ENCODE assay signal across 25 mouse cellular contexts in the genomic region with DNA sequence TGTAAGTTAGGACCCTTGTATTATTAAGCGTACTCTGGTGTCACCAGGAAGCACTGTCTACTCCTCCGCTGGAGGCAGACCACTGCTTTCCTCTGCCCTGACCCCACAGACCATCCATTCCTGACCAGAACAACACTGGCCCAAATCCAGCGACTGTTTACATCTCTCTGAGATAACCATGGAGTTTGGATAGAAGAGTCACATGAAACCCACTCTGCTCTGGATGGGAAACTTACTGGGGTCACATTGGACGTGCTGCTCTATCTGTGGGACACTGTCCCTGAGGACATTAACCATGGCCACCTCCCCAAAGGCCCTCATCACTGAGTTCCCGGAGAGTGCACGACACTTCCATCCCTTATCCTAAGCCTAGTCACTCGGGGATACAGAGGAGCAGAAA. TPM values are rescaled to one million over a fixed set of nuclear protein-coding genes. Genes with fewer than 3 reads are reported as not detected.
"Had no signal": no experiment of that assay in that cellular context is flagged by ENCODE, and none has a peak within 500 bp of the region (broad histone marks: within the 10 kb centered on the region; RNA-seq: fewer than 3 reads in every experiment).

No protein-coding gene starts in this region.

- H3K4me2 ChIP-seq: limb, embryonic 12.5 days; limb, embryonic 15.5 days; liver, embryonic 15.5 days; midbrain, embryonic 12.5 days; midbrain, embryonic 15.5 days; neural tube, embryonic 12.5 days; neural tube, embryonic 15.5 days had no signal

- H3K4me1 ChIP-seq: limb, embryonic 12.5 days; midbrain, embryonic 15.5 days; neural tube, embryonic 12.5 days; neural tube, embryonic 15.5 days had no signal

- H3K9me3 ChIP-seq: limb, embryonic 12.5 days; limb, embryonic 15.5 days; liver, embryonic 15.5 days; midbrain, embryonic 12.5 days; midbrain, embryonic 15.5 days; neural tube, embryonic 12.5 days; neural tube, embryonic 15.5 days had no signal

- H3K27ac ChIP-seq: limb, embryonic 12.5 days; limb, embryonic 15.5 days; liver, embryonic 15.5 days; macrophage; midbrain, embryonic 12.5 days; midbrain, embryonic 15.5 days; neural tube, embryonic 12.5 days; neural tube, embryonic 15.5 days; stomach, postnatal 0 days had no signal

- H3K27me3 ChIP-seq: limb, embryonic 12.5 days; limb, embryonic 15.5 days; liver, embryonic 15.5 days; midbrain, embryonic 12.5 days; midbrain, embryonic 15.5 days; neural tube, embryonic 12.5 days; neural tube, embryonic 15.5 days had no signal

- ATAC-seq: intestine, embryonic 16.5 days; lung, postnatal 0 days; midbrain, embryonic 15.5 days had no signal

- H3K9ac ChIP-seq: limb, embryonic 12.5 days; limb, embryonic 15.5 days; liver, embryonic 15.5 days; midbrain, embryonic 12.5 days; midbrain, embryonic 15.5 days; neural tube, embryonic 12.5 days; neural tube, embryonic 15.5 days had no signal

- DNase-seq: kidney, adult 18-20 months; kidney, adult 9 months; kidney, postnatal 14 days; kidney, postnatal 4 days; left cerebral cortex, postnatal 4 days; right cerebral cortex, adult 18-20 months; right cerebral cortex, postnatal 14 days; right cerebral cortex, postnatal 4 days; thymus, adult 2 months; thymus, postnatal 14 days; thymus, postnatal 4 days had no signal

- H3K4me3 ChIP-seq: limb, embryonic 12.5 days; limb, embryonic 15.5 days; liver, embryonic 15.5 days; midbrain, embryonic 12.5 days; midbrain, embryonic 15.5 days; neural tube, embryonic 12.5 days; neural tube, embryonic 15.5 days had no signal

RNA-seq across cellular contexts. Expression of a gene that starts 2.2 kb away (rescaled TPM):
- polyA plus RNA-seq: limb, embryonic 12.5 days; macrophage had no signal

RNA-seq across cellular contexts. Expression of a gene that starts 43.1 kb away (rescaled TPM):
- total RNA-seq: megakaryocyte, adult 5-6 weeks had no signal
- polyA plus RNA-seq: intestine, embryonic 16.5 days; kidney, embryonic 16.5 days; limb, embryonic 12.5 days; limb, embryonic 15.5 days; liver, embryonic 15.5 days; lung, postnatal 0 days; macrophage; midbrain, embryonic 12.5 days; neural tube, embryonic 12.5 days; stomach, embryonic 14.5 days; stomach, postnatal 0 days had no signal
